Mouse (Mus musculus) testis, postnatal 10 days (tissue): ENCODE data around the gene Cactin.

Source experiments
- DNase-seq: peaks from one replicate; pipeline ENCODE4 v3.0.0; 2021; ENCODE audit warnings: low spot score

Cactin gene

GRCm38 (mm10) chr10:81297845-81298244 lies 23.1 kb upstream of the Cactin start:
- DNase-seq, result no peak

- DNase-seq, result no peak
Measured at GRCm38 (mm10) chr10:81298369-81299100, 22.4 kb upstream of the Cactin start.

GRCm38 (mm10) chr10:81299585-81300351 lies 21.1 kb upstream of the Cactin start:
- DNase-seq, result no peak

GRCm38 (mm10) chr10:81300352-81300907 lies 20.5 kb upstream of the Cactin start:
- no peak for DNase-seq

GRCm38 (mm10) chr10:81301321-81301720 lies 19.6 kb upstream of the Cactin start:
- DNase-seq, result no peak

GRCm38 (mm10) chr10:81302288-81302687 lies 18.6 kb upstream of the Cactin start:
- no peak for DNase-seq

GRCm38 (mm10) chr10:81302781-81303218 lies 18.1 kb upstream of the Cactin start:
- DNase-seq, result no peak

GRCm38 (mm10) chr10:81303258-81303657 lies 17.6 kb upstream of the Cactin start:
- no peak for DNase-seq

GRCm38 (mm10) chr10:81303761-81304160 lies 17.1 kb upstream of the Cactin start:
- DNase-seq, result no peak

GRCm38 (mm10) chr10:81304597-81305238 lies 16.2 kb upstream of the Cactin start:
- DNase-seq, result peak; percentile 74

GRCm38 (mm10) chr10:81305663-81306062 lies 15.2 kb upstream of the Cactin start:
- no peak for DNase-seq

GRCm38 (mm10) chr10:81306173-81306668 lies 14.7 kb upstream of the Cactin start:
- no peak for DNase-seq

- DNase-seq, result no peak
Measured at GRCm38 (mm10) chr10:81306837-81307682, 13.8 kb upstream of the Cactin start.

GRCm38 (mm10) chr10:81309571-81309970 lies 11.3 kb upstream of the Cactin start:
- DNase-seq, result no peak

- DNase-seq, result no peak
Measured at GRCm38 (mm10) chr10:81313581-81313980, 7.3 kb upstream of the Cactin start.

- DNase-seq, result no peak
Measured at GRCm38 (mm10) chr10:81314201-81314600, 6.7 kb upstream of the Cactin start.

GRCm38 (mm10) chr10:81315587-81315986 lies 5.3 kb upstream of the Cactin start:
- no peak for DNase-seq

GRCm38 (mm10) chr10:81316338-81317060 lies 4.4 kb upstream of the Cactin start:
- DNase-seq, result no peak

GRCm38 (mm10) chr10:81317273-81317672 lies 3.6 kb upstream of the Cactin start:
- DNase-seq, result no peak

GRCm38 (mm10) chr10:81318589-81319329 lies 2.1 kb upstream of the Cactin start:
- peak; percentile 82 for DNase-seq
